Mouse (Mus musculus): ENCODE data around the gene Olfr668. TPM values are rescaled to one million over a fixed set of nuclear protein-coding genes. Genes with fewer than 3 reads are reported as not detected.

The Olfr668 gene
- total RNA-seq (2023), result not detected

GRCm38 (mm10) chr7:104927957-104928356 is at the start of gene Olfr668:
TSS of gene Olfr668 (minus strand) at chr7:104928057.

GRCm38 (mm10) chr7:104962520-104962919 is 34.7 kb upstream of the Olfr668 start, which contains the start of gene Olfr670:
TSS of gene Olfr670 (minus strand) at chr7:104962620.

GRCm38 (mm10) chr7:104933940-104934339 is 6.1 kb upstream of the Olfr668 start, which contains the start of gene Olfr669:
TSS of gene Olfr669 (plus strand) at chr7:104934240.

GRCm38 (mm10) chr7:104921382-104921781 is 6.5 kb downstream of the Olfr668 start, which contains the start of gene Olfr667:
TSS of gene Olfr667 (minus strand) at chr7:104921482.

GRCm38 (mm10) chr7:104895852-104896251 is 32.0 kb downstream of the Olfr668 start, which contains the start of gene Olfr666:
TSS of gene Olfr666 (minus strand) at chr7:104895952.

GRCm38 (mm10) chr7:104877731-104878130 is 50.1 kb downstream of the Olfr668 start, which contains the start of gene Olfr665:
TSS of gene Olfr665 (plus strand) at chr7:104878031.

Other genes starting within 250 kb of the Olfr668 start
- gene Olfr661, start 241.6 kb downstream of the Olfr668 start, total RNA-seq (2023), result not detected
- not detected for gene Usp17le, start 150.6 kb downstream of the Olfr668 start, total RNA-seq (2023)
- gene Usp17lb, start 85.5 kb downstream of the Olfr668 start, total RNA-seq (2023), result under 1 TPM in 1 of 2 experiments, not detected in 1; 0.24 TPM
- not detected for gene Usp17la, start 71.0 kb downstream of the Olfr668 start, total RNA-seq (2023)
- gene Olfr665, start 50.0 kb downstream of the Olfr668 start, total RNA-seq (2023), result not detected
- not detected for gene Olfr666, start 32.1 kb downstream of the Olfr668 start, total RNA-seq (2023)
- not detected for gene Olfr667, start 6.6 kb downstream of the Olfr668 start, total RNA-seq (2023)
- gene Olfr669, start 6.2 kb upstream of the Olfr668 start, total RNA-seq (2023), result not detected
- not detected for gene Olfr670, start 34.6 kb upstream of the Olfr668 start, total RNA-seq (2023)
- not detected for gene Olfr671, start 51.1 kb upstream of the Olfr668 start, total RNA-seq (2023)
- gene Olfr672, start 74.0 kb upstream of the Olfr668 start, total RNA-seq (2023), result not detected
- not detected for gene Olfr675, start 100.4 kb upstream of the Olfr668 start, total RNA-seq (2023)
- not detected for gene Olfr676, start 104.6 kb upstream of the Olfr668 start, total RNA-seq (2023)
- gene Olfr677, start 123.3 kb upstream of the Olfr668 start, total RNA-seq (2023), result not detected
- not detected for gene Olfr678, start 136.4 kb upstream of the Olfr668 start, total RNA-seq (2023)
- not detected for gene Olfr679, start 153.1 kb upstream of the Olfr668 start, total RNA-seq (2023)
- not detected for gene Olfr680-ps1, start 164.8 kb upstream of the Olfr668 start, total RNA-seq (2023)
- not detected for gene Olfr681, start 188.8 kb upstream of the Olfr668 start, total RNA-seq (2023)
- not detected for gene Olfr683, start 219.0 kb upstream of the Olfr668 start, total RNA-seq (2023)
- gene Olfr684, start 235.6 kb upstream of the Olfr668 start, total RNA-seq (2023), result not detected

Measured in neutrophil, adult 59 days (primary cell).